Mouse (Mus musculus) CH12.LX (cell line): ENCODE results near the gene Gm20431.

Source experiments
- CHD1 ChIP-seq: IDR thresholded peaks from 2 replicates; pipeline ENCODE4 v1.6.1; 2012; ENCODE audit warnings: low read depth, low read length, improper control_type of control experiment, inconsistent platforms
- CTCF ChIP-seq, 2 experiments: IDR thresholded peaks in 1 of 2; conservative IDR thresholded peaks in 1 of 2; 2 replicates each; pipeline ENCODE4 v1.5.1; 2011 to 2012; ENCODE audit warnings: low read depth in 2 of 2, low read length in 2 of 2, improper control_type of control experiment in 1 of 2, inconsistent platforms in 1 of 2, mild to moderate bottlenecking in 1 of 2, moderate library complexity in 1 of 2
- E2F4 ChIP-seq: IDR thresholded peaks from 2 replicates; pipeline ENCODE4 v1.6.1; 2011; ENCODE audit warnings: low read depth, low read length, improper control_type of control experiment; ENCODE audit not compliant: insufficient replicate concordance
- GABPA ChIP-seq: IDR thresholded peaks from 2 replicates; pipeline ENCODE4 v1.6.1; 2012; ENCODE audit warnings: low read depth, low read length, improper control_type of control experiment, inconsistent platforms; ENCODE audit not compliant: insufficient replicate concordance
- JUND ChIP-seq: conservative IDR thresholded peaks from 2 replicates; pipeline ENCODE4 v1.6.1; 2011; ENCODE audit warnings: low read depth, low read length, improper control_type of control experiment
- POLR2A ChIP-seq: IDR thresholded peaks from 2 replicates; pipeline ENCODE4 v1.6.1; 2011; ENCODE audit warnings: low read depth, mild to moderate bottlenecking, improper control_type of control experiment, low read length
- ZNF384 ChIP-seq: IDR thresholded peaks from 2 replicates; pipeline ENCODE4 v1.6.1; 2012; ENCODE audit warnings: low read depth, low read length, improper control_type of control experiment, inconsistent platforms

- TF ChIP-seq POLR2A (no peak), CTCF (conservative IDR thresholded peaks at IDR 0.05 in 1 of 2, IDR thresholded peaks at IDR 0.05 in 1 of 2; ENCODE audit: low read depth in 2 of 2, low read length in 2 of 2) (no peak), E2F4 (no peak), GABPA (no peak), CHD1 (no peak), JUND (no peak), ZNF384 (no peak)
Measured at GRCm38 (mm10) chr2:167672212-167672685, 11.0 kb upstream of the Gm20431 start.
